In genomic region chr5:115428831-115429358, GRCm38 (mm10) we compare ENCODE assay signal across 9 mouse cellular contexts. TPM values are rescaled to one million over a fixed set of nuclear protein-coding genes. Genes with fewer than 3 reads are reported as not detected.
A peak's percentile ranks its signal among the peaks of the same experiment; 100 is the strongest.
DNase-seq lines count a peak whose midpoint lies in the region; ATAC-seq and TF ChIP-seq lines count a peak whose summit lies in the region.
"Had no signal": no experiment of that assay in that cellular context is flagged by ENCODE, and none has a peak within 500 bp of the region (broad histone marks: within the 10 kb centered on the region; RNA-seq: fewer than 3 reads in every experiment).

No protein-coding gene starts in this region.

- peak overlapping the region; percentile 88 for H3K4me2 ChIP-seq in kidney, embryonic 15.5 days
- H3K4me2 ChIP-seq in embryonic facial prominence, embryonic 11.5 days (ENCODE audit: low read depth, low read length), result peak overlapping the region; percentile 88
- peak overlapping the region; percentile 95 for H3K4me2 ChIP-seq in hindbrain, postnatal 0 days (ENCODE audit: low read depth, low read length)
- peak overlapping the region; percentile 95 for H3K4me2 ChIP-seq in midbrain, embryonic 16.5 days (ENCODE audit: low read length)

- TF ChIP-seq CTCF in hindbrain, postnatal 0 days (IDR thresholded peaks at IDR 0.05; ENCODE audit: low read depth), result no peak

- H3K27me3 ChIP-seq in kidney, embryonic 15.5 days, result peaks cover 17% of the 10 kb centered on the region
- no peaks in the 10 kb centered on the region for H3K27me3 ChIP-seq in embryonic facial prominence, embryonic 11.5 days (ENCODE audit: control insufficient read depth, insufficient read depth, low read length)
- H3K27me3 ChIP-seq in hindbrain, postnatal 0 days (ENCODE audit: insufficient read depth, low read length), result no peaks in the 10 kb centered on the region
- no peaks in the 10 kb centered on the region for H3K27me3 ChIP-seq in midbrain, embryonic 16.5 days (ENCODE audit: control insufficient read depth, insufficient read depth, low read depth, low read length)

- no peak for ATAC-seq in kidney, embryonic 15.5 days (replicated peaks; ENCODE audit: low FRiP score)
- ATAC-seq in embryonic facial prominence, embryonic 11.5 days (replicated peaks; ENCODE audit: insufficient number of reproducible peaks, low FRiP score, low TSS enrichment, low read depth), result peak; percentile 11
- no peak for ATAC-seq in hindbrain, postnatal 0 days
- ATAC-seq in midbrain, embryonic 16.5 days, result no peak

- 2% methylated on average over 20 of the region's 20 CpGs for WGBS in kidney, embryonic 15.5 days
- 2% methylated on average over 20 of the region's 20 CpGs for WGBS in embryonic facial prominence, embryonic 11.5 days
- WGBS in hindbrain, postnatal 0 days, result 3% methylated on average over 20 of the region's 20 CpGs
- 0% methylated on average over 20 of the region's 20 CpGs for WGBS in midbrain, embryonic 16.5 days

- H3K27ac ChIP-seq in kidney, embryonic 15.5 days, result no peak overlapping the region
- H3K27ac ChIP-seq in embryonic facial prominence, embryonic 11.5 days (replicated peaks; ENCODE audit: low read depth, low read length), result peak overlapping the region; percentile 92; the same call in 1 of the 2 replicates
- peak overlapping the region; percentile 84 for H3K27ac ChIP-seq in hindbrain, postnatal 0 days
- H3K27ac ChIP-seq in midbrain, embryonic 16.5 days (ENCODE audit: low read length), result peak overlapping the region; percentile 98

- peak overlapping the region; percentile 97 for H3K4me3 ChIP-seq in kidney, embryonic 15.5 days (replicated peaks)
- H3K4me3 ChIP-seq in embryonic facial prominence, embryonic 11.5 days (ENCODE audit: low read depth, low read length), result peak overlapping the region; percentile 100
- peak overlapping the region; percentile 96 for H3K4me3 ChIP-seq in hindbrain, postnatal 0 days (ENCODE audit: low read length)
- peak overlapping the region; percentile 96 for H3K4me3 ChIP-seq in midbrain, embryonic 16.5 days (ENCODE audit: low read depth, low read length)

- H3K9me3 ChIP-seq in kidney, embryonic 15.5 days (replicated peaks), result no peaks in the 10 kb centered on the region
- no peaks in the 10 kb centered on the region for H3K9me3 ChIP-seq in embryonic facial prominence, embryonic 11.5 days (replicated peaks; ENCODE audit: control insufficient read depth, low read length)
- H3K9me3 ChIP-seq in hindbrain, postnatal 0 days (ENCODE audit: low read length), result no peaks in the 10 kb centered on the region
- H3K9me3 ChIP-seq in midbrain, embryonic 16.5 days (replicated peaks; ENCODE audit: control insufficient read depth, low read length, poor library complexity, severe bottlenecking), result no peaks in the 10 kb centered on the region

- H3K4me1 ChIP-seq in kidney, embryonic 15.5 days, result peaks cover 46% of the 10 kb centered on the region
- H3K4me1 ChIP-seq in embryonic facial prominence, embryonic 11.5 days (ENCODE audit: control insufficient read depth, insufficient read depth, low read length), result peaks cover 9% of the 10 kb centered on the region
- H3K4me1 ChIP-seq in hindbrain, postnatal 0 days (ENCODE audit: insufficient read depth, low read length), result peaks cover 25% of the 10 kb centered on the region; the same call in 1 of the 2 replicates
- peaks cover 40% of the 10 kb centered on the region for H3K4me1 ChIP-seq in midbrain, embryonic 16.5 days (ENCODE audit: control insufficient read depth, insufficient read depth, low read length)

- H3K9ac ChIP-seq in kidney, embryonic 15.5 days, result peak overlapping the region; percentile 97
- H3K9ac ChIP-seq in embryonic facial prominence, embryonic 11.5 days (replicated peaks; ENCODE audit: low read length), result peak overlapping the region; percentile 100
- peak overlapping the region; percentile 98 for H3K9ac ChIP-seq in hindbrain, postnatal 0 days (replicated peaks; ENCODE audit: low read length)
- H3K9ac ChIP-seq in midbrain, embryonic 16.5 days (ENCODE audit: low read depth, low read length), result peak overlapping the region; percentile 100

- H3K36me3 ChIP-seq in kidney, embryonic 15.5 days, result peaks cover 10% of the 10 kb centered on the region; the same call in 1 of the 2 replicates
- H3K36me3 ChIP-seq in embryonic facial prominence, embryonic 11.5 days (replicated peaks; ENCODE audit: control insufficient read depth, insufficient read depth, low read depth, low read length), result no peaks in the 10 kb centered on the region; the same call in 1 of the 2 replicates
- H3K36me3 ChIP-seq in hindbrain, postnatal 0 days (ENCODE audit: insufficient read depth, low read length), result no peaks in the 10 kb centered on the region
- H3K36me3 ChIP-seq in midbrain, embryonic 16.5 days (ENCODE audit: control insufficient read depth, insufficient read depth, low read length), result no peaks in the 10 kb centered on the region

- DNase-seq in kidney, adult 18-20 months, result no peak
- no peak for DNase-seq in embryonic facial prominence, embryonic 11.5 days (ENCODE audit: low spot score)
- peak; percentile 17 for DNase-seq in hindbrain, postnatal 0 days (ENCODE audit: low spot score)
- no peak for DNase-seq in thymus, postnatal 0 days (ENCODE audit: low spot score)
- no peak for DNase-seq in gastrocnemius, postnatal 10 days
- DNase-seq in ovary, postnatal 36 days (ENCODE audit: low spot score), result no peak
- DNase-seq: lung, postnatal 36 days had no signal

RNA-seq across cellular contexts. Expression of gene Msi1, which starts 0.5 kb away (rescaled TPM):
- 21.1 and 22.0 TPM in 2 replicates for polyA plus RNA-seq in kidney, embryonic 15.5 days (2015; fragmentation: Nextera tagmentation; extraction: Ambion mirVana)
- polyA plus RNA-seq in embryonic facial prominence, embryonic 11.5 days (2014; fragmentation: Nextera tagmentation; extraction: Ambion mirVana), result 52.4 and 53.9 TPM in 2 replicates
- 75.9 and 88.1 TPM in 2 replicates for total RNA-seq in hindbrain, postnatal 0 days (2014; rRNA removed)
- 45.1 and 46.2 TPM in 2 replicates for polyA plus RNA-seq in hindbrain, postnatal 0 days (2015; fragmentation: Nextera tagmentation; extraction: Ambion mirVana)
- polyA plus RNA-seq in midbrain, embryonic 16.5 days (2015; fragmentation: Nextera tagmentation; extraction: Ambion mirVana), result 47.9 and 53.7 TPM in 2 replicates
- polyA plus RNA-seq in thymus, postnatal 0 days (2015; fragmentation: Nextera tagmentation; extraction: Ambion mirVana), result 2.2 TPM in 2 replicates
- total RNA-seq in gastrocnemius, postnatal 10 days (2021), result 1 to 10 TPM; 2.6 to 6.1 TPM

RNA-seq across cellular contexts. Expression of gene Pla2g1b, which starts 37.2 kb away (rescaled TPM):
- polyA plus RNA-seq in kidney, embryonic 15.5 days (2015; fragmentation: Nextera tagmentation; extraction: Ambion mirVana), result 0.61 and 1.2 TPM in 2 replicates
- polyA plus RNA-seq in embryonic facial prominence, embryonic 11.5 days (2014; fragmentation: Nextera tagmentation; extraction: Ambion mirVana), result not detected in 2 replicates
- total RNA-seq in hindbrain, postnatal 0 days (2014; rRNA removed), result not detected in 2 replicates
- polyA plus RNA-seq in hindbrain, postnatal 0 days (2015; fragmentation: Nextera tagmentation; extraction: Ambion mirVana), result not detected in 2 replicates
- polyA plus RNA-seq in midbrain, embryonic 16.5 days (2015; fragmentation: Nextera tagmentation; extraction: Ambion mirVana), result not detected in 2 replicates
- 0.99 TPM in 2 replicates for polyA plus RNA-seq in thymus, postnatal 0 days (2015; fragmentation: Nextera tagmentation; extraction: Ambion mirVana)
- not detected for total RNA-seq in gastrocnemius, postnatal 10 days (2021)

RNA-seq across cellular contexts. Expression of gene Sirt4, which starts 55.6 kb away (rescaled TPM):
- 24.6 and 25.0 TPM in 2 replicates for polyA plus RNA-seq in kidney, embryonic 15.5 days (2015; fragmentation: Nextera tagmentation; extraction: Ambion mirVana)
- polyA plus RNA-seq in embryonic facial prominence, embryonic 11.5 days (2014; fragmentation: Nextera tagmentation; extraction: Ambion mirVana), result 12.7 and 17.2 TPM in 2 replicates
- total RNA-seq in hindbrain, postnatal 0 days (2014; rRNA removed), result 25.8 and 33.7 TPM in 2 replicates
- polyA plus RNA-seq in hindbrain, postnatal 0 days (2015; fragmentation: Nextera tagmentation; extraction: Ambion mirVana), result 20.2 and 21.8 TPM in 2 replicates
- 32.3 and 32.7 TPM in 2 replicates for polyA plus RNA-seq in midbrain, embryonic 16.5 days (2015; fragmentation: Nextera tagmentation; extraction: Ambion mirVana)
- polyA plus RNA-seq in thymus, postnatal 0 days (2015; fragmentation: Nextera tagmentation; extraction: Ambion mirVana), result 17.0 and 17.3 TPM in 2 replicates
- 10 to 100 TPM; 12.7 to 16.6 TPM for total RNA-seq in gastrocnemius, postnatal 10 days (2021)
